Mouse (Mus musculus): ENCODE data around the gene Nsun2.

Gene Nsun2

GRCm38 (mm10) chr13:69545019-69545418, 11.5 kb downstream of the Nsun2 start:
- in situ Hi-C loops (cut with MboI; ENCODE audit: unreplicated experiment in 2 of 2), result loop anchor here in 1 of 2 experiments (5.0 kb wide), 1 partner anchor 33 kb away; no protein-coding TSS in a partner anchor

- in situ Hi-C loops (cut with MboI; ENCODE audit: unreplicated experiment in 2 of 2), result loop anchor here in 1 of 2 experiments (5.0 kb wide), 1 partner anchor 35 kb away; no protein-coding TSS in a partner anchor
Measured at GRCm38 (mm10) chr13:69547488-69548180, 14.1 kb downstream of the Nsun2 start.

GRCm38 (mm10) chr13:69549980-69550379, 16.4 kb downstream of the Nsun2 start:
- in situ Hi-C loops (cut with MboI; ENCODE audit: unreplicated experiment in 2 of 2), result loop anchor here (5.0 to 25.0 kb wide), 7 partner anchors 38 to 1037 kb away; no protein-coding TSS in a partner anchor

- in situ Hi-C loops (cut with MboI; ENCODE audit: unreplicated experiment in 2 of 2), result loop anchor here (5.0 to 25.0 kb wide), 6 partner anchors 101 to 1036 kb away; no protein-coding TSS in a partner anchor
Measured at GRCm38 (mm10) chr13:69550831-69551230, 17.3 kb downstream of the Nsun2 start.

GRCm38 (mm10) chr13:69553024-69553423, 19.5 kb downstream of the Nsun2 start:
- in situ Hi-C loops (cut with MboI; ENCODE audit: unreplicated experiment in 2 of 2), result loop anchor here (5.0 to 25.0 kb wide), 6 partner anchors 99 to 1034 kb away; no protein-coding TSS in a partner anchor

- in situ Hi-C loops (cut with MboI; ENCODE audit: unreplicated experiment in 2 of 2), result loop anchor here (5.0 to 25.0 kb wide), 6 partner anchors 98 to 1033 kb away; no protein-coding TSS in a partner anchor
Measured at GRCm38 (mm10) chr13:69554255-69554654, 20.7 kb downstream of the Nsun2 start.

GRCm38 (mm10) chr13:69555045-69555444, 21.5 kb downstream of the Nsun2 start:
- in situ Hi-C loops (cut with MboI; ENCODE audit: unreplicated experiment in 2 of 2), result loop anchor here (10.0 to 25.0 kb wide), 4 partner anchors 432 to 1032 kb away; no protein-coding TSS in a partner anchor

GRCm38 (mm10) chr13:69555957-69556482, 22.5 kb downstream of the Nsun2 start:
- in situ Hi-C loops (cut with MboI; ENCODE audit: unreplicated experiment in 2 of 2), result loop anchor here (10.0 to 25.0 kb wide), 4 partner anchors 431 to 1031 kb away; no protein-coding TSS in a partner anchor

- in situ Hi-C loops (cut with MboI; ENCODE audit: unreplicated experiment in 2 of 2), result loop anchor here (10.0 to 25.0 kb wide), 4 partner anchors 431 to 1031 kb away; no protein-coding TSS in a partner anchor
Measured at GRCm38 (mm10) chr13:69556728-69557127, 23.2 kb downstream of the Nsun2 start.

- in situ Hi-C loops (cut with MboI; ENCODE audit: unreplicated experiment in 2 of 2), result loop anchor here (10.0 to 25.0 kb wide), 4 partner anchors 429 to 1029 kb away; no protein-coding TSS in a partner anchor
Measured at GRCm38 (mm10) chr13:69558098-69558660, 24.6 kb downstream of the Nsun2 start.

GRCm38 (mm10) chr13:69559291-69559961, 25.9 kb downstream of the Nsun2 start:
- in situ Hi-C loops (cut with MboI; ENCODE audit: unreplicated experiment in 2 of 2), result loop anchor here (10.0 to 25.0 kb wide), 4 partner anchors 428 to 1028 kb away; no protein-coding TSS in a partner anchor

GRCm38 (mm10) chr13:69562004-69562403, 28.5 kb downstream of the Nsun2 start:
- in situ Hi-C loops (cut with MboI; ENCODE audit: unreplicated experiment in 2 of 2), result loop anchor here (25.0 kb wide), 2 partner anchors 425 to 1025 kb away; no protein-coding TSS in a partner anchor

- in situ Hi-C loops (cut with MboI; ENCODE audit: unreplicated experiment in 2 of 2), result loop anchor here (25.0 kb wide), 2 partner anchors 424 to 1024 kb away; no protein-coding TSS in a partner anchor
Measured at GRCm38 (mm10) chr13:69562654-69563574, 29.4 kb downstream of the Nsun2 start.

- in situ Hi-C loops (cut with MboI; ENCODE audit: unreplicated experiment in 2 of 2), result loop anchor here (25.0 kb wide), 2 partner anchors 423 to 1023 kb away; no protein-coding TSS in a partner anchor
Measured at GRCm38 (mm10) chr13:69563905-69564304, 30.4 kb downstream of the Nsun2 start.

GRCm38 (mm10) chr13:69564573-69564972, 31.0 kb downstream of the Nsun2 start:
- in situ Hi-C loops (cut with MboI; ENCODE audit: unreplicated experiment in 2 of 2), result loop anchor here (25.0 kb wide), 2 partner anchors 423 to 1023 kb away; no protein-coding TSS in a partner anchor

- in situ Hi-C loops (cut with MboI; ENCODE audit: unreplicated experiment in 2 of 2), result loop anchor here (25.0 kb wide), 2 partner anchors 422 to 1022 kb away; no protein-coding TSS in a partner anchor
Measured at GRCm38 (mm10) chr13:69565401-69565800, 31.9 kb downstream of the Nsun2 start.

GRCm38 (mm10) chr13:69569201-69569600, 35.7 kb downstream of the Nsun2 start:
- in situ Hi-C loops (cut with MboI; ENCODE audit: unreplicated experiment in 2 of 2), result loop anchor here (25.0 kb wide), 2 partner anchors 418 to 1018 kb away; no protein-coding TSS in a partner anchor

- in situ Hi-C loops (cut with MboI; ENCODE audit: unreplicated experiment in 2 of 2), result loop anchor here (25.0 kb wide), 2 partner anchors 415 to 1015 kb away; no protein-coding TSS in a partner anchor
Measured at GRCm38 (mm10) chr13:69572594-69572993, 39.0 kb downstream of the Nsun2 start.

GRCm38 (mm10) chr13:69576676-69577075, 43.1 kb downstream of the Nsun2 start:
- in situ Hi-C loops (cut with MboI; ENCODE audit: unreplicated experiment in 2 of 2), result no loop called here

All from v-Abl transformed pro-B cells (cell line).